Comparison of ENCODE assay signal across 7 mouse cellular contexts in genomic region chr6:38297580-38298245, GRCm38 (mm10). TPM values are rescaled to one million over a fixed set of nuclear protein-coding genes. Genes with fewer than 3 reads are reported as not detected.
DNase-seq lines count a peak whose midpoint lies in the region; ATAC-seq and TF ChIP-seq lines count a peak whose summit lies in the region.

No protein-coding gene starts in this region.

- no peak overlapping the region for H3K27ac ChIP-seq in lung, postnatal 0 days (ENCODE audit: low read length)
- H3K27ac ChIP-seq in forebrain, embryonic 11.5 days (ENCODE audit: low read depth, low read length), result peak overlapping the region; percentile 86; the same call in 1 of the 2 replicates
- peak overlapping the region; percentile 97 for H3K27ac ChIP-seq in limb, embryonic 13.5 days
- peak overlapping the region; percentile 97 for H3K27ac ChIP-seq in stomach, embryonic 16.5 days (ENCODE audit: low read length)

- no peak for TF ChIP-seq EP300 in lung, postnatal 0 days (IDR thresholded peaks at IDR 0.05)

- TF ChIP-seq POLR2A in lung, adult 2 months (IDR thresholded peaks at IDR 0.05; ENCODE audit: borderline replicate concordance, extremely low read depth, low read depth, low read length), result no peak

- no peak for TF ChIP-seq CTCF in lung, postnatal 0 days (IDR thresholded peaks at IDR 0.05)
- TF ChIP-seq CTCF in lung, adult 2 months (IDR thresholded peaks at IDR 0.05; ENCODE audit: insufficient read depth, low read length), result no peak

- H3K9ac ChIP-seq in lung, postnatal 0 days (replicated peaks; ENCODE audit: low read depth), result no peak overlapping the region
- H3K9ac ChIP-seq in forebrain, embryonic 11.5 days (ENCODE audit: low read length), result peak overlapping the region; percentile 98; the same call in 1 of the 2 replicates
- H3K9ac ChIP-seq in limb, embryonic 13.5 days, result peak overlapping the region; percentile 99
- peak overlapping the region; percentile 98 for H3K9ac ChIP-seq in stomach, embryonic 16.5 days (ENCODE audit: low read length)

- no peaks in the 10 kb centered on the region for H3K4me1 ChIP-seq in lung, postnatal 0 days (ENCODE audit: insufficient read depth, low read depth, low read length)
- H3K4me1 ChIP-seq in lung, adult 2 months (ENCODE audit: control insufficient read depth, insufficient read depth, low read length), result peaks cover 3% of the 10 kb centered on the region; the same call in 1 of the 2 replicates
- peaks cover 2% of the 10 kb centered on the region; the same call in 1 of the 2 replicates for H3K4me1 ChIP-seq in forebrain, embryonic 11.5 days (replicated peaks; ENCODE audit: control insufficient read depth, insufficient read depth, low read length)
- H3K4me1 ChIP-seq in limb, embryonic 13.5 days, result peaks cover 14% of the 10 kb centered on the region
- H3K4me1 ChIP-seq in stomach, embryonic 16.5 days (ENCODE audit: control insufficient read depth, insufficient read depth, low read length), result peaks cover 8% of the 10 kb centered on the region; the same call in 1 of the 2 replicates

- H3K4me3 ChIP-seq in lung, postnatal 0 days (ENCODE audit: low read depth, low read length), result peak overlapping the region; percentile 82; the same call in 1 of the 2 replicates
- H3K4me3 ChIP-seq in lung, adult 2 months (replicated peaks; ENCODE audit: extremely low read depth, low read depth, low read length), result no peak overlapping the region
- H3K4me3 ChIP-seq in forebrain, embryonic 11.5 days (ENCODE audit: low read depth, low read length), result peak overlapping the region; percentile 60
- peak overlapping the region; percentile 83 for H3K4me3 ChIP-seq in limb, embryonic 13.5 days
- H3K4me3 ChIP-seq in stomach, embryonic 16.5 days (replicated peaks; ENCODE audit: low read length), result peak overlapping the region; percentile 86

- no peak for DNase-seq in lung, postnatal 0 days (ENCODE audit: low spot score)
- DNase-seq in lung, adult 2 months, result no peak
- DNase-seq in forebrain, embryonic 11.5 days (ENCODE audit: low spot score), result peak; percentile 52
- DNase-seq in adrenal gland, adult 18-20 months (ENCODE audit: low spot score in 2 of 2), result no peak

- peaks cover 12% of the 10 kb centered on the region; the same call in 1 of the 2 replicates for H3K36me3 ChIP-seq in lung, postnatal 0 days (ENCODE audit: insufficient read depth, low read length)
- peaks cover 8% of the 10 kb centered on the region; the same call in 1 of the 2 replicates for H3K36me3 ChIP-seq in forebrain, embryonic 11.5 days (ENCODE audit: control insufficient read depth, insufficient read depth, low read length)
- H3K36me3 ChIP-seq in limb, embryonic 13.5 days, result peaks cover 41% of the 10 kb centered on the region
- H3K36me3 ChIP-seq in stomach, embryonic 16.5 days (ENCODE audit: control insufficient read depth, insufficient read depth, low read length), result peaks cover 20% of the 10 kb centered on the region; the same call in 1 of the 2 replicates

- no peak for ATAC-seq in lung, postnatal 0 days
- ATAC-seq in forebrain, embryonic 11.5 days (replicated peaks; ENCODE audit: low FRiP score), result no peak
- ATAC-seq in limb, embryonic 13.5 days (ENCODE audit: low FRiP score, low read depth), result no peak
- ATAC-seq in stomach, embryonic 16.5 days (ENCODE audit: insufficient read depth, low FRiP score), result no peak
- ATAC-seq in erythroid progenitor cell, adult 5-6 weeks (replicated peaks; ENCODE audit: low FRiP score, poor library complexity, severe bottlenecking), result no peak

- WGBS in lung, postnatal 0 days, result 31% methylated on average over 12 of the region's 12 CpGs
- 52% methylated on average over 12 of the region's 12 CpGs for WGBS in lung, adult 2 months
- 51% methylated on average over 12 of the region's 12 CpGs for WGBS in forebrain, embryonic 11.5 days
- WGBS in limb, embryonic 13.5 days, result 40% methylated on average over 12 of the region's 12 CpGs
- 33% methylated on average over 12 of the region's 12 CpGs for WGBS in stomach, embryonic 16.5 days

- H3K9me3 ChIP-seq in lung, postnatal 0 days (ENCODE audit: low read length), result no peaks in the 10 kb centered on the region
- no peaks in the 10 kb centered on the region for H3K9me3 ChIP-seq in forebrain, embryonic 11.5 days (ENCODE audit: control insufficient read depth, low read length)
- H3K9me3 ChIP-seq in limb, embryonic 13.5 days, result no peaks in the 10 kb centered on the region
- no peaks in the 10 kb centered on the region for H3K9me3 ChIP-seq in stomach, embryonic 16.5 days (replicated peaks; ENCODE audit: control insufficient read depth, low read length)

- no peaks in the 10 kb centered on the region for H3K27me3 ChIP-seq in lung, postnatal 0 days (replicated peaks; ENCODE audit: insufficient read depth, low read length)
- H3K27me3 ChIP-seq in forebrain, embryonic 11.5 days (ENCODE audit: control insufficient read depth, insufficient read depth, low read length), result peaks cover 9% of the 10 kb centered on the region; the same call in 1 of the 2 replicates
- no peaks in the 10 kb centered on the region for H3K27me3 ChIP-seq in limb, embryonic 13.5 days
- no peaks in the 10 kb centered on the region for H3K27me3 ChIP-seq in stomach, embryonic 16.5 days (ENCODE audit: control insufficient read depth, insufficient read depth, low read length)

- peak overlapping the region; percentile 81 for H3K4me2 ChIP-seq in lung, postnatal 0 days (replicated peaks; ENCODE audit: low read depth, low read length)
- H3K4me2 ChIP-seq in forebrain, embryonic 11.5 days (ENCODE audit: low read depth, low read length, severe bottlenecking), result peak overlapping the region; percentile 84
- H3K4me2 ChIP-seq in limb, embryonic 13.5 days (replicated peaks), result peak overlapping the region; percentile 73
- H3K4me2 ChIP-seq in stomach, embryonic 16.5 days (ENCODE audit: low read depth, low read length), result peak overlapping the region; percentile 54

RNA-seq across cellular contexts. Expression of gene Zc3hav1l, which starts 1.3 kb away (rescaled TPM):
- 2.1 and 2.6 TPM in 2 replicates for polyA plus RNA-seq in lung, postnatal 0 days (2015; fragmentation: Nextera tagmentation; extraction: Ambion mirVana)
- 3.2 and 4.4 TPM in 2 replicates for polyA plus RNA-seq in lung, adult 2 months (2012; rRNA removed)
- polyA plus RNA-seq in forebrain, embryonic 11.5 days (2014; fragmentation: Nextera tagmentation; extraction: Ambion mirVana), result 15.8 and 16.4 TPM in 2 replicates
- 13.9 and 15.0 TPM in 2 replicates for polyA plus RNA-seq in limb, embryonic 13.5 days (2015; fragmentation: Nextera tagmentation; extraction: Ambion mirVana)
- 6.9 and 7.0 TPM in 2 replicates for polyA plus RNA-seq in stomach, embryonic 16.5 days (2015; fragmentation: Nextera tagmentation; extraction: Ambion mirVana)
- total RNA-seq in adrenal gland, adult 18-20 months (2021), result 1 to 10 TPM; 2.1 to 2.8 TPM
- total RNA-seq in erythroid progenitor cell, adult 5-6 weeks (2015; ENCODE audit: low replicate concordance), result 1.1 and 2.5 TPM in 2 replicates
- total RNA-seq in erythroid progenitor cell, adult 5-6 weeks (2017; ENCODE audit: low replicate concordance), result 0.64 and 1.1 TPM in 2 replicates

RNA-seq across cellular contexts. Expression of gene D630045J12Rik, which starts 43.9 kb away (rescaled TPM):
- 1.2 and 1.3 TPM in 2 replicates for polyA plus RNA-seq in lung, postnatal 0 days (2015; fragmentation: Nextera tagmentation; extraction: Ambion mirVana)
- 6.0 and 7.1 TPM in 2 replicates for polyA plus RNA-seq in lung, adult 2 months (2012; rRNA removed)
- 13.4 and 15.0 TPM in 2 replicates for polyA plus RNA-seq in forebrain, embryonic 11.5 days (2014; fragmentation: Nextera tagmentation; extraction: Ambion mirVana)
- polyA plus RNA-seq in limb, embryonic 13.5 days (2015; fragmentation: Nextera tagmentation; extraction: Ambion mirVana), result 8.1 and 8.2 TPM in 2 replicates
- polyA plus RNA-seq in stomach, embryonic 16.5 days (2015; fragmentation: Nextera tagmentation; extraction: Ambion mirVana), result 2.3 and 2.4 TPM in 2 replicates
- 1 to 10 TPM; 2.6 to 3.1 TPM for total RNA-seq in adrenal gland, adult 18-20 months (2021)
- 0.72 TPM in 1 of 2 replicates, not detected in the other for total RNA-seq in erythroid progenitor cell, adult 5-6 weeks (2015; ENCODE audit: low replicate concordance)
- 0.13 TPM in 1 of 2 replicates, not detected in the other for total RNA-seq in erythroid progenitor cell, adult 5-6 weeks (2017; ENCODE audit: low replicate concordance)

RNA-seq across cellular contexts. Expression of gene Zc3hav1, which starts 56.7 kb away (rescaled TPM):
- 18.1 TPM in 2 replicates for polyA plus RNA-seq in lung, postnatal 0 days (2015; fragmentation: Nextera tagmentation; extraction: Ambion mirVana)
- polyA plus RNA-seq in lung, adult 2 months (2012; rRNA removed), result 22.3 and 24.6 TPM in 2 replicates
- polyA plus RNA-seq in forebrain, embryonic 11.5 days (2014; fragmentation: Nextera tagmentation; extraction: Ambion mirVana), result 1.5 and 1.7 TPM in 2 replicates
- 2.9 and 3.3 TPM in 2 replicates for polyA plus RNA-seq in limb, embryonic 13.5 days (2015; fragmentation: Nextera tagmentation; extraction: Ambion mirVana)
- polyA plus RNA-seq in stomach, embryonic 16.5 days (2015; fragmentation: Nextera tagmentation; extraction: Ambion mirVana), result 10.0 and 12.3 TPM in 2 replicates
- total RNA-seq in adrenal gland, adult 18-20 months (2021), result 10 to 100 TPM; 50.6 to 65.0 TPM
- 149 and 161 TPM in 2 replicates for total RNA-seq in erythroid progenitor cell, adult 5-6 weeks (2015; ENCODE audit: low replicate concordance)
- 166 and 185 TPM in 2 replicates for total RNA-seq in erythroid progenitor cell, adult 5-6 weeks (2017; ENCODE audit: low replicate concordance)
